Mouse (Mus musculus) olfactory bulb, adult 2 months (tissue): Measurements from ENCODE around the gene Gsg1l2. TPM values are rescaled to one million over a fixed set of nuclear protein-coding genes. Genes with fewer than 3 reads are reported as not detected.

Experiments used
- H3K27ac ChIP-seq: fragments of 200-500 bp; 2 replicates; pipeline ENCODE4 v1.5.1; 2012; ENCODE audit warnings: low read depth, low read length; ENCODE audit not compliant: insufficient read depth
- H3K4me1 ChIP-seq: fragments of 200-500 bp; 2 replicates; pipeline ENCODE4 v1.6.1; 2012; ENCODE audit warnings: low read length; ENCODE audit not compliant: control insufficient read depth, insufficient read depth
- H3K4me3 ChIP-seq: fragments of 200-500 bp; 2 replicates; pipeline ENCODE4 v1.5.1; 2012; ENCODE audit warnings: mild to moderate bottlenecking, low read depth, low read length, moderate library complexity; ENCODE audit not compliant: insufficient read depth
- CTCF ChIP-seq: fragments of 200-500 bp; IDR thresholded peaks from 2 replicates; pipeline ENCODE4 v1.5.1; 2012; ENCODE audit warnings: low read depth, mild to moderate bottlenecking, low read length, moderate library complexity; ENCODE audit not compliant: insufficient read depth
- POLR2A ChIP-seq: fragments of 200-500 bp; IDR thresholded peaks from 2 replicates; pipeline ENCODE4 v1.6.1; 2012; ENCODE audit warnings: mild to moderate bottlenecking, low read depth, low read length, moderate library complexity; ENCODE audit not compliant: insufficient read depth
- WGBS: fragments of 180-500 bp; shearing (Covaris S2); methylation state at CpG from one replicate; pipeline ENCODE4 v1.1.7; 2018; 5-methylcytosine and 5-hydroxymethylcytosine counted together
- polyA plus RNA-seq: library from polyadenylated mRNA; stranded (reverse); fragments of >200 nt; gene quantifications from 2 replicates; pipeline ENCODE4 v1.2.4, GENCODE M21; 2012; ENCODE audit warnings: low replicate concordance; ENCODE audit not compliant: missing spikeins, insufficient read depth, insufficient read length

Gsg1l2 gene
- polyA plus RNA-seq, 1 experiment, result not detected

DNA sequence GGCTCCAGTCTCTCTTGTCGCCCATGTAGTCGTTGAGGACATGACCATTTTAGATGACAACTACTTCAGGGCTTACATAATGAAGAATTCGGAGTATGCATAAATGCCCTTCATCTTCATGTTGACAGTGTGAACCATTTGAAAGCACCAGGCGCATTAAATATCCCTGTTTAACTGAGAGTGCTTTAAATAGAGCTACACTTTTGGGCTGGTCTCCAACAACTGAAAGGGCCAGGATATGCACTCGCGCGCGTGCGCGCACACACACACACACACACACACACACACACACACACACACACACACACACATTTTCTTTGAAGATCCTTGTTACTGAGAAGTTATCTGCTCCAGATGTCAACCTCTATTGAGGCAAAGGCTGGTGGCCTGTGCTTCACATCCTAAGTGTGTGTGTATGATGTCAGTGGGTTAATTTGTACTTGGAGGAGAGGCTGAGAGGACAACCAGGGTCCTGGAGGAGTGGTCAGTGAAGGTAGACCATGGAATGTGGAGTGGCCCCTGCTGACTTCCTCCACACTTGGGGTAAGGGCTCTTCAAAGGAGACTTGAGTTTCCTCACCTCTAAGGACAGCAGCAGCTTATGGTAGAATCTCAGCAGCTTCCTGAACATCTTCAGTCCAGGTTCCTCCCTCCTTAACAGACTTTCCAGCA lies 61.1 kb downstream of the Gsg1l2 start:
- WGBS, result 89% methylated on average over 10 of the region's 10 CpGs
- TF ChIP-seq CTCF (no peak), POLR2A (no peak)
- H3K27ac ChIP-seq, result no peak overlapping the region

More for the DNA sequence above, 61.1 kb downstream of the Gsg1l2 start:
- no peaks in the 10 kb centered on the region for H3K4me1 ChIP-seq
- H3K4me3 ChIP-seq, result no peak overlapping the region

Other genes with a start within 250 kb of the Gsg1l2 start
- not detected in 2 replicates for gene Rcvrn, start 79.3 kb upstream of the Gsg1l2 start, polyA plus RNA-seq
- gene Glp2r, start 3.5 kb upstream of the Gsg1l2 start, polyA plus RNA-seq, result not detected in 2 replicates
- gene Dhrs7c, start 23.6 kb downstream of the Gsg1l2 start, polyA plus RNA-seq, result not detected in 2 replicates
- gene Usp43, start 147.5 kb downstream of the Gsg1l2 start, polyA plus RNA-seq, result not detected in 2 replicates
- not detected in 2 replicates for gene Cfap52, start 191.0 kb downstream of the Gsg1l2 start, polyA plus RNA-seq
- not detected in 2 replicates for gene Stx8, start 191.6 kb downstream of the Gsg1l2 start, polyA plus RNA-seq